Mouse (Mus musculus) monocyte, adult 2 months (primary cell): ENCODE data around the gene Mpc2.

Source experiments
- DNase-seq, 2 experiments: peaks; one replicate each; pipeline ENCODE4 v3.0.0; 2022; ENCODE audit warnings: low spot score in 2 of 2, low read depth in 1 of 2

The Mpc2 gene

GRCm38 (mm10) chr1:165503307-165504024 is 43.0 kb downstream of the Mpc2 start:
- no peak for DNase-seq

- DNase-seq = no peak
Measured at GRCm38 (mm10) chr1:165506303-165506702, 45.9 kb downstream of the Mpc2 start.

- no peak for DNase-seq
Measured at GRCm38 (mm10) chr1:165510161-165510560, 49.7 kb downstream of the Mpc2 start.

GRCm38 (mm10) chr1:165520716-165521115 is 60.3 kb downstream of the Mpc2 start:
- no peak for DNase-seq
